Mouse (Mus musculus) lung, postnatal 36 days (tissue): ENCODE data around the gene 6430628N08Rik.
A peak's percentile ranks its signal among the peaks of the same experiment; 100 is the strongest.

Experiments
- DNase-seq: peaks from one replicate; pipeline ENCODE4 v3.0.0; 2022; ENCODE audit warnings: mixed read lengths

Gene 6430628N08Rik

DNA sequence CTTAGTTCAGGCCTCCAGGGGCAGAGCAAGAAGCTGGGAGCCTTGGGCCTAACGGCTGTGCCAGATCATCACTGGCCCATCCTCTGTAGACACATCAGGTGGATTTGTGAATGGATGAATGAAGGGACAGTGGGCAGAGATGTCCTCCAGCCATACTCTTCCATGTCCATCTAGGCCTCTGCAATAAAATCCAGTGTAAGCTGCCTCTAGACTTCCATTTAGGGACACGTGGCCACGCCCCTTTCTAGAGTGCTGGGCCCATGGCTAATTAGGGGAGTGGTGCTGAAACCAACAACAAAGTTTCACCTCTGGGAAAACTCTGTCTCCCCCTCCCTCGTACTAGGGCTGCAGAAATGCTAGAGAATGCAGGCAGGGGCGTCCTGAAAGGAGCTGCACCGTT is 399 bp upstream of the 6430628N08Rik start:
- DNase-seq = peak; percentile 11

DNA sequence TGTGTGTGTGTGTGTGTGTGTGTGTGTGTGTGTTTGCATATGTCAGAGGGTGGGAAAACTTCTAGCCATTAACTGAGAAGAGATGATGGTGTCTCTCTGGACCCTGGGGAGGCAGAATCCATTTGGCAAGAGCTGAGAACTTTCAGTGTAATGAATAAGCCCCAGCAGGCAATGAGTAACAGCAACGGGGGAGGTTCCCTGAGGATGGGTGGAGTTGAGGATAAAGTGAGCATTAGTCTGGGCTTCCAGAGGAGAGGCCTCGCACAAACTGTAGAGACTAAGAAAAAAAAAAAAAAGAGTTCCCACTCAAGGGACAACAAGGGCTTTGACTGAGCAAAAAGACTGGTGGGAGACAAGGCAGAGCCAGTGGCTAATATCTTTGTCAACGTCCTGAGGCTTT is 3.8 kb downstream of the 6430628N08Rik start:
- no peak for DNase-seq

DNA sequence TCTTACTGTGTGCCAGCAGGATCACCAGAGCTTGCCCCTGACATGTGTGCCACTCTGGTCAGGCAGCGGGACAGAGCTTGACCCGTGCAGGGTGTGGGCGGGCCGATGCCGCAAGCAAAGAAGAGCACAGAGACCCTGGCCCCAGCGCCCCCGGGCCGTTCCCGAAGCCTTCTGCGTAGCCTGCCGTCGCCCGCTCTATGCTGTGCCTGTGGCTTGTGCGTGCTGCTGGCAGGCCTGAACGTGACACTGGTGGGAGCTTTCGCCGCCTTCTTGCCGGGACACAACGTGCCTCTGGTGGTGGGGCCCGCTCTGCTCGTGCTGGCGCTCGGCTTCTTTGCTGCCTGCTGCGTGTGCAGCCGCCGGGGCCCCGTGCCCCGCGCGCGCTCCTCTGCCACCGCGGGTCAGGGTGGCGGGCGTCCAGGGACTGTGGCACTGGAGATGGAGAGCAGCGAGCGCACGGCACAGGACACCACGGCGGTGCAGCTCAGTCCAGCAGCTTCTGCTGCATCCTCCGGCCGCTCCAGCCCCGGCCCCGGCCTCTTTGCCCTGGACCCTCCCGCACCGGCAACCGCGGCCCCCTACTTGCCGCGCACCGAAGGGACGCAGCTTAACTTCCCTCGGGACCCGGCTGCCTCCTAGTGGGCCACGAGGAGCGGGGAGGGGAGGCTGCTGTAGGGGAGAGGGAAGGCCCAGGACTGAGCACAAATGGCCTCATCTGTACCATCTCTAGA is 7.6 kb downstream of the 6430628N08Rik start:
- no peak for DNase-seq

DNA sequence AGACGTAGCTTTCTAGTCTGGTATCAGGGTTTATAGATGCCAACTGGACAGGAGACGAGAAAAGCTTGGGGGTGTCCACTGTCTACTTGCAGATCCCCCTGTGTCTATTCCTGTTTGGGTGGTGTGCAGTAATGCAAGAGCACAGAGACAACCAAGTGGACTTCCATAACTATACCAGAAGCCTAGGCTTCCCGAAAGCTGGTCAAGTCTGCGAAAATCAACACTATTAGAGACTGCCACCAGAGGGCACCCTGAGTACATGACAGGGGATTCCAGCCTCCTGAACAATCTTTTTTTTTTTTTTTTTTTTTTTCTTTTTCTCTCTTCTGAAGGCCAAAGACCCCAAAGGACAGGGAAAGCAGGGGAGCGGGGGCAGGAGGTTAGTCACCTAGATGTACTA is 12.4 kb downstream of the 6430628N08Rik start:
- peak; percentile 90 for DNase-seq

DNA sequence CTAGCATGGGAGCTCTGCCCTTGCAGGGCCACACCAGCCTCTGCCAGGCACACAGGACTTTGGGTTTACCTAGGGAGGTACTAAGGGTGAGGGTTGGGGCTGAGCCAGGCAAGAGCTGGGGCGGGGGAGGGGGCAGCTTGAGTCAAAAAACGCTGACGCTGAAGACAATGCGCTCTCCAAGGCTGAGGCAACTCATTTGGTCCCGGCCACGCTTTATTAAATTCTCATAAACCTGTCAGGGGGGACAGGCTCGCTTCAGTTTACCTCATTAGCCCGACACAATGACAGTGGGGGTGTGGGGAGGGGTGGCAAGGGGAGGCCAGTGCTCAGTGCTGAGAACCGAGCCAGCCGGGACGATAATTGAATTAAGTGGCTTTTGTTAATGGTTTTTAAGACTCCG is 13.9 kb downstream of the 6430628N08Rik start:
- no peak for DNase-seq

DNA sequence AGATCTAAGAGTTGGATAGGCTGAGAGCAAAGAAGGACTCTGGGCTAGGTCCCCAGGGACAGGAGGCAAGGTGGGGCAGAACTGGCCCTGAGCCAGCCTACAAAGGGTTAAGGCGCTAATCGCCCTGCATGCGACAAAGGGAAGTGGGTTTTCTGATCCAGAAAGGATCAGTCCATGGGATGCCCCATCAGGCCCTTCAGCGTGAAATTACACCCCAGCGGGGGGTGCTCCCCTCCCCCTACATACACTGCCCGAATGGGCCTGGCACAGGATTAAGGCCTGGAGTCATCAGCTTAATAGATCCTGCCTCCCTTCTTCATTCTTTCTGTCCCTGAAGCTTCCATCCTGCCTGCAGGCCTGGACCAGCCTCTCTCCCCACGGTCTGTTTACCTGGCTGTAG is 15.2 kb downstream of the 6430628N08Rik start:
- no peak for DNase-seq

DNA sequence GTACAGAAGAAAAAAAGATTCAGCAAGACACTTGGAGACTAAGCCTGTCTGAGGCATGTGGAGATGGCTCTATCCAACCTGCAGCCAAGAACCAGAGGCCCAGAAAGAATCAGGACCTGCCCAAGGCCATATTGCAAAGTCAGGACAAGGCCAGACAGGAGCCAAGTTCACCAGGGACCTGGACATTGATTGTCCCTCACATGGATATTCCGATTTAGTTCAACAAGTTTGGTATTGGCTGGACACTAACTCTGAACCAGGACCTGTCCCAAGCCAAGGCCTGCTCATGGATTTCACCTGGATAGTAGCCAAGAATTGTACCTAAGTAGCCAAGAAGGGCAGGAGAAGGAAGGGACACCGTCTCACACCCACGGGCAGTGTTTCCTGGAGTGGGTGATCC is 16.3 kb downstream of the 6430628N08Rik start:
- DNase-seq = no peak

DNA sequence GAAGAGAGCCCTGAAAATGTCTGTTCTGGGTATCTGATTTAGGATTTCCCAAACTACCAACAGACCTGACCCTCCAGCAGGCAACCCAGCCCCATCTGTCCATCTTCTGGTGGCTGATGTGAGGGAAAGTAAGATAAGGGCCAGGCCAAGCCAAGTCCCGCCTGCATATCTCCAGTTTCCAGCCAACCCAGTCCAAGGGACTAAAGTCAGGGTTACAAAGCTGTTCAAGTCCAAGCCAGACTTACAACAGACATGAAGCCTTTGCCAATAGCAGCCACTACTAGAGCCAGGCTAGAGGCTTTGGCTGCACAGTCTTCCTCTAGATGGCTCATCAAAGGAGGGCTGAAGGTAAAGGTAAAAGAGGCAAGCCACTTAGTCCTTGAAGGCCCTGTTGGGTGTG is 17.5 kb downstream of the 6430628N08Rik start:
- DNase-seq = no peak

DNA sequence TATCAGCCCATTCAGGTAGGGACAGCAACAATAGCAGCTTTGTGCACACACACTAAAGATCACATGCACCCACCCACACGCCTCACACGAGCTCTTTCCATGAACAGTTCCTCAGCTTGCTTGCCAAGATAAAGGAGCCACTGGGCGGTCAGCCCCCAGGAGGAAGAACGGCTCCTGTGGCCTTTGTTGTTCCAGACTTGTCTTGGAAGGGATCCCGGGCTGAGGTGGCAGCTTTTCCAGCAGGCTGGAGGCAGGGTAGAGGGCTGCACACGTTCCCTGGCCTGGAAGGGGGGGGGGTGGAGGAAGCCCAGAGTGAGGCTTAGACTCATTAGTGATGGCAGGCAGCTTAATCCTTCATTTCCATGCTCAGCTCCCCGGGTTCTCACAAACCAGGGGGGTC is 18.2 kb downstream of the 6430628N08Rik start:
- DNase-seq = peak; percentile 11

DNA sequence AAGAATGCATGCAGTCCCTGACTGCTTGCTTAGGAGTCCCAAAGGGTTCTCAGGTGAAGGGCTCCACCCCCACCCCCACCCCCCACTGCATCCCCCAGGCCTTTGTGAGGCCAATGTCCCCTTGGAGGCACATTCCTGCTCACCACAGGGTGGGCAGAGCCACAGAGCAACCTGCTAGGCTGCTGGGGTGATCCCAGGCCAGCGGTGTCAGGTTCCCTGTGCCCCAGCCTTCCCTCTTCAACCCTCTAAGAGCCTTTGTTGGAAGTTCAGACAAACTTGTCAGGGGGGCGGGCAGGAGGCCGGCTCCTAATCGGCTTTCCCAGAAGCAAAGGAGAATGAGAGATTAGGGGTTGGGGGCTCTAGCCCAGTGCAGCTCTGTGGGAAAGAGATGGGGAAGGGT is 21.1 kb downstream of the 6430628N08Rik start:
- no peak for DNase-seq

DNA sequence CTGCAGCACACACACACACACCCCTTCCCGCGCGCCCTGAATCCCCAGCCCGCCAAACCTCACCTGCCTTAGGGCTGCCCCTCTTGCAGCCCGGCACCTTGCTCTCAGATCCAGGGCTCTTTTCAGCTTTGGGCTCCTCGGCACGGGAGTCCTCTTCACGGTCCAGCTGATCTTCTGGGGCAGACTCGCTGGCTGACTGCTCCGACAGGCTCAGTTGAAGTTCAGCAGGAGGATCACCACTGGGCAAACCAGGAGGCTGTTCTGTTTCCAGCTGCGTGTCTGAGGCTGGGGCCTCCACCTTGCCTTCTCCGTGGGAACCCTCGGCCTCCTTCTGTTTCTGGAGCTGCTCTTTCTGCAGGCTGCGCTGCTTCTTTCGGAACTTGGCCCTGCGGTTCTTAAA is 29.4 kb downstream of the 6430628N08Rik start:
- DNase-seq = no peak

DNA sequence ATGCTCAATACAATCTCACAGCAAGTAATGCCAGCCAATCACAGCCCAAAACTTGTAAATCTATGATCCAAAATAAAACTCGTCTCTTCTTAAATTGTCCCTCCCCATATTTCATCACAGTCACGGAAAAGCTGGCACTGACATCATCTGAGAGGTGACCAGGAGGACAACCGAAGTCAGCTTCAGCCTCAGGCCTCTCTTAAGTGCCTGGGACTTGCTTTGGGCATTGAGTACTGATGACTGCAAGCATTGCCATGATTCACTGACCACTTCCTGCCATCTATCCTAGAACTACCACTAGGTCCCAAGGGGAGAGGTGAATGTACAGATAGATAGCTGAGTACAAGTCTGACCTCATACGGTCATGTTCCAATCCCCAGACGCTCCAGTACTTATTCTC is 32.2 kb downstream of the 6430628N08Rik start:
- no peak for DNase-seq

DNA sequence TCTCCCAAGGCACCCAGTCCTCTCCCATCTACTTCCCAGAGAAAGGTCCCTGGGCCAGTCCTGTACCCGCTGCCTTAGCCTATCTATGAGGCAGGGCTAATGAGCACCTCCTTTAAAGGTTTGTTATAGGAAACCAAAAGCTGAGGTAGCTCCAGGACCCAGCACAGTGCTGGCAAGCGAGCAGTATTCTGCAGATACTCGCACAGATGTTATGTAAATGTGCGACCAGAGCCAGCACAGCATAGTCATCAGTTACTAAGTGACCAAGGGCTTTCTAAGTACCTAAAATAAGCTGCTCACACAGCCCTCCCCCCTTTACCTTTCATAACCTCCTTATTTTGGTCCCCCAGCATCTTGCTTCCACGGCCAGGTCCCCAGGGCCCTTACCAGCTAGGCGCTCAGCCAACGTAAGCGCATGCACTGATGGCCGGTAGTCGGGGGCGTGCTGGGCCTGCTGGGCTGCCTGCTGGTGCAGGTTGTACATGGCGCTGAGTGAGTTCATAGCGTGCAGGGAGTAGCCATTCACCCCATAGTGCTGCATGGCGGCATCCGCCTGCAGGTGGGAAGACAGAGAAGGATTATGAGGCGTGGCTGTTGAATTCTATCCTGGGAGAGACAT is 32.9 kb downstream of the 6430628N08Rik start:
- DNase-seq = no peak

DNA sequence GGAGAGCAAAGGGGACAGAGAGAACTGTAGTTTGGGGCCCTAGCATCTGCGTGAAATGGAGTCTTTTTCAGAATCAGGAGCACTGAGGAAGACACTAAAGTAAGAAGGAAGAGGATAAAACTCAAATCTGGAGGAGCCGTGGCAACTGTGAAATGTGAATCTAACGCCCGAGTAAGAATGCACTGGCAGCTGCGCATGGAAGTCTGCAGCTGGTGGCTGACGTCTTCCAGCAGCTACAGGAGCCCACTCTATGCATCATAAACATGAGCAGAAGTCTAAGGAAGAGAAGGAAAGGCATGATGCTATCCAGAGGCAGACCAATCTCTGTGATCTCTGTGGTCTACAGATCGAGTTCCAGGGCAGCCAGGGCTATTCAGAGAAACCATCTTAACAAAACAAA is 37.2 kb downstream of the 6430628N08Rik start:
- DNase-seq = no peak

DNA sequence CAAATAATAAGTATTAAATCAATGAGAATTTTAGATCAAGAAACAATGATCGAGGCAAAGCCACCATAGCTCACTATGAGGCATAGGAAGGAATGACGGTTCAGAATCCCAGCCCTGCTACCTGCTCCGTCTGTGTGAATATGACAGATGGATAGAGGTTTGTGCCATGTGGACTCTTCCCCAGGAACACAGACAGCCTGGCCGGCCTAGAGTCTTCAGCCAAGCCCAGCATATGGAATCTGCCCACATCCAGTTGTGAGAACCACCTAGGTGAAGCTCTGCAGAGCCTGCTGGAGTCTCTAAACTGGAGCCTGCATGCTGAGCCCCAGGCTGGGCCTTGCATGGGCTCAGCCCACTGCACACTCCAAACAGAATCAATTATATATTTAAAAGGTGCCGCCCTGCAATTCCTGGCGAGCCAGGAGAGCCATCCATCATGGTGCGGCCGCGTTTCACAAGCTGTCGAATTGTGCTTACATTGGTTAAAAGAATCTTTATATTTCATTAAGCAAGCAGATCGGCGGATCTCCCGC is 41.2 kb downstream of the 6430628N08Rik start:
- DNase-seq = no peak

DNA sequence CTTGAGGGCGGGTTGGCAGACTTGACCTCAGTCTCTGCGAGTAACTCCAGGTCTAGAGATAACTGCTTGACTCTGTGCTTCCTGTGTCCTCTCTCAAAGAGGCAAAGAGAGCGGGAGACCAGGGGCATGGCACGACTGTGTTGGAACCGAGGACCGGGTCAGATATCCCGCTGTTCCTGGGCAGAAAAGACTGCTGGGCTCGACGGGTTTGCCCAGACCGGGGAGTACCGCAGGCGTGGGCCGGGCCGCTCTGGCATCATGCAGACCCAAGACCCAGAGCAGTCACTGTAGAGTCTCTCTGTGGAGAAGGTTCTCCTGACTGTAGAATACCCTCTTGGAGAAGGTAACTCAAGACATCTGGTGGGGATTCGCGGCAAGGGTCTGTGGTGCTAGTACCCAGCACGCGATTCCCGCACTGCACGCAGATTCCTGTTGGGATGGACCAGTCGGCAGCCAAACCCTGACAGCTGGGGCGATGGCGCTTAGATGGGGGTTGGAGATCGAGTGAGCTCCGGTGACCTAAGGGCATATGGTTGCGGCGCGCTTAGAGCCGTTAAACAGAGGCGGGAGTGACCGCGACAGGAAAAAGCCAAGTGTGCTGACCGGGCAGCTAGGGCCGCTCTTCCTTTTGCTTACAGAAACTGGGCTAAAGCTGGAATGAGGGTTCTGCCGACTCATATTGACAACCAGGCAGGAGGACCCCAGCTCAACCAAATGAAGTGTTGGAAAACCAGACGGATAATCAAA is 45.5 kb downstream of the 6430628N08Rik start:
- DNase-seq = no peak

DNA sequence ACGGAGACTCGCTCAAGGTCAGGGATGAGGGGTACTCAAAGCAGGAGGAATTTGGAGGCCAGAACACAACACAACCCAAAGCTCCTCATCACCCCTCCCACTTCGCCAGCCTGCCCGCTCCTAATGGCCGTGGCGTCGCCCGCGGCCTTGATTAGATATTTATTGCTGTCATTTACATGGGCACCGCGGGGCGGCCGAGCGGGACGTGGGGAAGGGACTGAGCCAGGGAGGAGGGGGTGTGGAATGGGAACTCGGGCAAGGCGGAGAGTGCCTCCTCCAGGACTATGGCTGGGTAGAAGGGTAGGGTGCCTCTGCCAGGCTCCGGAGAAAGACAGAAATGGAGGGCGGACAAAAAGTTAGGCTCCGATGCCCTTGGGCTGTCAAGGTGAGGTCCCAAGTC is 46.2 kb downstream of the 6430628N08Rik start:
- DNase-seq = no peak

DNA sequence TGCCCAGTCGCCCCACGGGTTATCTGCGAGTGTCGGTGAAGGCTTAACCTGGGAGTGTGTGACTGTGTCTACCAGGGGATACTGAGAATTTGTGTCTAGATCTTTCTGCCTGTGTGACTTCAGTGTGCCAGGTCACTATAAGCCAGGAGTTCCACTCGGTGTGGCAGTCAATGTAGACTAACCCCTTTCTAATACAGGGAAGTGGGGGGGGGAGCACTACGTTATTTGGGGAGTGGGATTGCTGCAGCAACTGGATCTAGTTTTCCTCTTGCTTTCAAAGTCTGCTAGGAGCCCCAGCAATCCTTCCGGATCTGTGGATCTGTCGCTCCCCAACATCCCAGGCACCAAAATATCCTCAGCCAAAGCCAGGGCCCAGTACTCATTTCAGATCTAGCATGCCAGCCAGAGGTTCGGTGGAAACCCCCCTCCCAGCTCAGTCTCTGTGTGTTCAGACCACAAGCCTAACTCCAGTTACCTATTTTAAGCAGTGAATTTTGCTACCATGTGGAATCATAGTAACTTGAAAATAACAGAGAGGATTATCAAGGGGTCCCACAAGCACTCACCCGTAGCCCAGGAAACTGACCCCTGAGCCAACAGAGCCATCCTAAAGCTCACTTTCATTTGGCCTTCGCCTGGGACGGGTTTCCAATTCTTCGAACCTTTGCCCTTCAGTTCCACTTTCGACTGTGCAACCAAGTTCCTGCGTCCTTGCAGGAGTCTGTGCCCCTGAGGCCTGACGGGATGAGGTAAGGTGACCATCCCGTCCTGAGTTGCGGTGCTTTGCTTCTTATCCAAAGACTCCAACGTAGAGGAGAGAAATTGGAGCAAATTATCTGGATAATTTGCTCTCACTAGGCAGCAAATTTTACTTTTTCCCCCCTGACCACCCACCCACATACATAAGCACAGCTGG is 46.9 kb downstream of the 6430628N08Rik start:
- DNase-seq = no peak

DNA sequence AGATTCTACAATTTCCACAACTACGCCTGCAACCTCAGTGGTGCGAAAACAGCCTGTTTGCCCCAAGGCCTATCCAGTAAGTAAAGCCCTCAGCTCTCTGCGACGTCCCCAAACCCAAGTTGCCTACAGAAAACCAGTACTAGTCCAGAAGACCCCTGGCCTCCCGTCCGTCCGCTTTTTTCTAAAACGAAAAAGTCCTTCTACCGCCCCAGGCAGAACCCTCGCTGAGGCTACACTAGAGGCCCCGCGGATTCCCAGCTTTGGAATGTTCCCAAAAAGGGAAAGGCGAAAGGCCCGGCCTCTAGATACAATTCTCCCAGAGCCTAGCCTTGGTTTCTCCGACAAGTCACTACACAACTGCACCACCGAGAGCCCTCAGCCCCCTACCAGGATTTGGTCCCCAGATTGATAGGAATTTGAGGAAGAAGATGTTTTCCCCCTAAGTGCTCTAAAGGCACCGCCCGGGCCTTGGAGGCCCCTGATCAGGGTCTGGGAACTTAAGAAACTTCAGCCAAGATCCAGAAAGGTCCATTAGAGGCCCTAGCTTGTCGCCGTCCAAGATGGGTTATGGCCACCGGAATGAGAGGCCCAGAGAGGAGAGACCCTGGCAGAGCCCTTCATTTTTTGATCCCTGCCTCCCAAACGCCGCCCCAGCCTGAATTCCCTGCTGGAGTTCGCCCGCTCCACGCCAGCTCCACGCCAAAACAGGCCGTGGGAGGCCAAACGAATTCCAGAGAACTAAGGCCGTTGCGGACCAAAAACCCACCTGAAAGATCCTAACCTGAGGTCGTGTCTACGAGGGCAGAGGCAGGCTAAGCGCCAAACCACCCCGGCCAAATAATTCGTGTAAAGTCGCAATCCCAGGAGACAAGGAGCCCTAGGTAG is 48.1 kb downstream of the 6430628N08Rik start:
- no peak for DNase-seq

DNA sequence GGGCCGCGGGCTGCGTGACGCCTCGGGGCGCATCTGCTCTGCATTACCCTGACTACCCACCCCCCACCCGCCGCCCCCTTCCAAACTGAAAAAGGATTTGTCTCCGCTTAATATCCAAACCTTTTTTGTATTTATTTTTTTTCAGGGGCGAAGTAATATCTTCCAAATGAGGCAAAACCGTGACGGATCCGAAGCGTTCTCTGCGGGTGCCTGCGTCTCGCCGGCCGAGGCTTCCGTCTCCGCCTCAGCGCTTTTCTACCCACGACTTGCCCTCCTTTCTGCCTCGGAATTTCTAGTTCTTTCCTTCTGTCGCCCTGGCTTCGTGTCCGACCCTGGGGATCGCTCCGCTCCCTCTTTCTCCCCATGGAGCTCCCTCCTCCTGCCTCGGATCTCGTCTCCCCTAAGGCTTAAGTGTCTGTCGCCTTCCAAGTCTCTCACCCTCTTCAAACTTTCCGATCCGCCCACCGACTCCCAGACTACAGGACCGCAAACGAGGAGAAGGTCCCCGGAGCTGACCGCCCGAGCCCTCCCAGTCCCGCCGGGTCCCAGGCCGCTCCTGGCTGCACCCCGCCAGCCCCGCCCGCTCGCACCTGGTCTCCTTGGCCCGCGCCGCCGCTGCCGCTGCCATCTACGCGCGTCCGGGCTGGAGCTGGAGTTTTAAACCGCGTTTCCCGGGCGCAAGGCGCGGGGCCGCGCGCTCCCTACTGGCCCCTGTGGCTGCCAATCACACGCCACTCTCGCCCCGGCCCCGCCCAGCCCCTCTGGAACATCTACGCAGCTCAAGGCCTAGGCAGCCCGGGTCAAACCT is 49.0 kb downstream of the 6430628N08Rik start, which contains the start of gene Dmbx1:
Gene Dmbx1 (minus strand): TSS at position 632 of the 808 bp plus-strand sequence.
- DNase-seq = peak; percentile 23

DNA sequence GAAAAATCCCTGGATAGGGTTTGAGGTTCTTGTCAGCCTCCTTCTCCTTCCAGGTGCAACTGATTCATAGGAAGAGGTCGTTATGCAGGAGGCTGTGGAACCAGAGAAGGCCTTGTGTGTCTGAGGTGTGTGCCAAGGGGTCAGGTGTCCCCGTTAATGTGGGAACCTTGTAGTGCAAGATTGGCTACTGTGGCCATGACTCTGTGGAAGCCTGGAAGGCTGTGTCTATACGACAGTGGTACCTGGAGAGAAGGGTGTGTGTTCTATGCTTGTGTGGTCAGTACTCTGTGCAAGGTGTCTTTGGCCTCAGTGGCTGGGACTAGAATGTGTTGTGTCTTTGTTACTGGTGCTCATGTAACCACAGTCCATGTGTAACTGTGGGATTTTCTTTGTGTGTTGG is 50.2 kb downstream of the 6430628N08Rik start:
- no peak for DNase-seq
